Mouse (Mus musculus): ENCODE measurements around the gene Crybb2. TPM values are rescaled to one million over a fixed set of nuclear protein-coding genes. Genes with fewer than 3 reads are reported as not detected.
"Not testable (repeated sequence)": the region's sequence is repeated elsewhere in the genome, so short reads cannot be mapped to it uniquely, and the experiment has no call there.

Crybb2 gene
- polyA plus RNA-seq (2011; ENCODE audit: insufficient read length, low read depth, missing spikeins): not detected in 2 replicates

- H3K27ac ChIP-seq (ENCODE audit: insufficient read depth, low read length): no peak within 1 kb of the TSS
- TF ChIP-seq POLR2A (IDR thresholded peaks at IDR 0.05; ENCODE audit: low read depth, low read length) (no peak), CTCF (IDR thresholded peaks at IDR 0.05; ENCODE audit: borderline replicate concordance, insufficient read depth, low read length) (no peak)
- H3K4me3 ChIP-seq (ENCODE audit: insufficient read depth, low read length): no peak within 1 kb of the TSS
- H3K4me1 ChIP-seq (ENCODE audit: control insufficient read depth, insufficient read depth, low read length): no peaks in the 10 kb centered on the region
These were observed at the start of gene Crybb2 for GRCm38 (mm10) chr5:113070017-113070416. Gene Crybb2, minus strand, starts transcription at chr5:113070117.

GRCm38 (mm10) chr5:113119291-113119690 lies 49.4 kb upstream of the Crybb2 start:
- TF ChIP-seq POLR2A (IDR thresholded peaks at IDR 0.05; ENCODE audit: low read depth, low read length) (no peak), CTCF (IDR thresholded peaks at IDR 0.05; ENCODE audit: borderline replicate concordance, insufficient read depth, low read length) (no peak)
- Histone ChIP-seq H3K27ac (ENCODE audit: insufficient read depth, low read length) (no peak overlapping the region), H3K4me3 (ENCODE audit: insufficient read depth, low read length) (no peak overlapping the region), H3K4me1 (ENCODE audit: control insufficient read depth, insufficient read depth, low read length) (peaks cover 2% of the 10 kb centered on the region; the same call in 1 of the 2 replicates)

DNA sequence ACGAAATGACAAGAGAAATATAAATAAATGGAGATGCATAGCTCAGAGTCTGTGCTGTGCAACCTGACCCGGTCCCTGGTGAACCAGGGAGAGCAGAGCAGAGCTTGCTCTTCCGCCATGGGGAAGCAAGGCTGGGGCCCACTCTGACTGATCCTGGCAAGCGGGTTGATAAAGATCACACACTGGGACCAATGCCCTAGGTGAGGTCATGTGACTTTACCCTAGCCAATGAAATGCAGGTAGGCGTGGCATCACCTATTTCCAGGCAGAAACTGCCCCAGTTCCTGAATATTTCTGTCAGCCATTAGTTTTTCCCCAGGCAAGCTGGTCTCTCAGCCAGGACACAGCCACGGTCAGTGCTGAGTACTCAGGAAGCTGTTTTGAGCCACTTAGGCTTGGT lies 48.8 kb upstream of the Crybb2 start:
- Histone ChIP-seq H3K4me3 (ENCODE audit: insufficient read depth, low read length) (no peak overlapping the region), H3K27ac (ENCODE audit: insufficient read depth, low read length) (no peak overlapping the region), H3K4me1 (ENCODE audit: control insufficient read depth, insufficient read depth, low read length) (peaks cover 2% of the 10 kb centered on the region; the same call in 1 of the 2 replicates)
- TF ChIP-seq CTCF (IDR thresholded peaks at IDR 0.05; ENCODE audit: borderline replicate concordance, insufficient read depth, low read length) (no peak), POLR2A (IDR thresholded peaks at IDR 0.05; ENCODE audit: low read depth, low read length) (no peak)

DNA sequence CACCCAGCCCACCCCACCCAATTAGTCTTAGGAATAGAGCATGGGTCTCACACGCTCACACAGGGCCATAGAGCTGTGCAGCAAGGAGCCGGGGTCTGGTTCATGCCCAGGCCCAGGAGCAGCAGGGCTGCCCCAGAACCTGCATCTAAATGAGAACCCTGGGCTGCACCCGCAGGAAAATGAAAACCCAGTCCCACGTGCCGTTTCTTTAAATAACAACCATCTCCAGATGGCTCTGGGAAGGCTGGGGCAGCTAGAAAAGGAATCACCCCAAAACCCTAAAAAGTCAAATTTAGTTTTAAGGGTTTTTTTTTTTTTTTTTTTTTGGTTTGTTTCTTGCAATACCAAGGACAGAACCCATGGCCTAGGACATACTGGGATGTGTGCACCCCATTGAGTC lies 47.4 kb upstream of the Crybb2 start:
- TF ChIP-seq CTCF (IDR thresholded peaks at IDR 0.05; ENCODE audit: borderline replicate concordance, insufficient read depth, low read length) (no peak), POLR2A (IDR thresholded peaks at IDR 0.05; ENCODE audit: low read depth, low read length) (no peak)
- H3K27ac ChIP-seq (ENCODE audit: insufficient read depth, low read length): no peak overlapping the region
- H3K4me3 ChIP-seq (ENCODE audit: insufficient read depth, low read length): no peak overlapping the region
- no peaks in the 10 kb centered on the region; the same call in 1 of the 2 replicates for H3K4me1 ChIP-seq (ENCODE audit: control insufficient read depth, insufficient read depth, low read length)

- no peak overlapping the region for H3K27ac ChIP-seq (ENCODE audit: insufficient read depth, low read length)
- H3K4me3 ChIP-seq (ENCODE audit: insufficient read depth, low read length): no peak overlapping the region
- TF ChIP-seq CTCF (IDR thresholded peaks at IDR 0.05; ENCODE audit: borderline replicate concordance, insufficient read depth, low read length) (no peak), POLR2A (IDR thresholded peaks at IDR 0.05; ENCODE audit: low read depth, low read length) (no peak)
- no peaks in the 10 kb centered on the region; the same call in 1 of the 2 replicates for H3K4me1 ChIP-seq (ENCODE audit: control insufficient read depth, insufficient read depth, low read length)
These were observed 46.0 kb upstream of the Crybb2 start for GRCm38 (mm10) chr5:113115896-113116295.

DNA sequence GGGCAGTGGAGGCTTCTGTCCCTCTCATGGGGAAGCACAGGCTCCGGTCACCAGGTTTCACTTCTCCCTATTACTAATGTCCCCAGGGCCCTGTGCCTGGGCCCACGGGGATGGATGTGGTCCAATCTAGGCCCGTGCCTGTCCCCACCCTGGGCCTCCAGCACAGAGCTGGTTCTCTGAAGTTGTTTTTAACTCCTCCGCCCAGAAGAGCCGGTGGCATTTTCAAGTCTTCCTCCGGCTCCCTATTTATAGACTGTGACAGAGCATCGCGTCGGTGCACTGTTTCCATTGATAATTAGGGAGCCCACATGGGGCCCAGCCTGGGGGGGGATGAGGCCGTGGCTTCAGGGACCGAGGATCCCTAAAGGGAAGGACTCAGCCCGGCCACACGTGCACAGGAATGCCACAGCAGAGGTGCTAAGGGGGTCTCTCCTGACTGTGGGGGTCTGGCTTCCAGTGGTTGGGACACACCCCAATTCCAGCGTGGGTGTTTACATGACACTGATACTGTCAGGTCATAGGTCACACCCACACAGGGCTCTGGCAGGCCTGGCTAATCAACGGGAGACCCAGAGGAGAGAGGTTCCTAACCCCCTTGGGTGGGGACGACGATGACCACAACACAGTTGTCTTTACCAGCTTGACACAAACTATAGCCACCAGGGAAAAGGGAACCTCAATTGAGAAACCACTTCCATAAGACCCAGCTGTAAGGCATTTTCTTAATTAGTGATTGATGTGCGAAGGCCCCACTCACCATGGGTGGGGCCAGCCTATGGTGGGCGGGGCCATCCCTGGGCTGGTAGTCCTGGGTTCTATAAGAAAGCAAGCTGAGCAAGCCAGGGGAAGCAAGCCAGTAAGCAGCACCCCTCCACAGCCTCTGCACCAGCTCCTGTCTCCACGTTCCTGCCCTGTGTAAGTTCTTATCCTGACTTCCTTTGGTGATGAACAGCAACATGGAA lies 44.6 kb upstream of the Crybb2 start:
- Histone ChIP-seq H3K4me1 (ENCODE audit: control insufficient read depth, insufficient read depth, low read length) (no peaks in the 10 kb centered on the region; the same call in 1 of the 2 replicates), H3K27ac (ENCODE audit: insufficient read depth, low read length) (no peak overlapping the region), H3K4me3 (ENCODE audit: insufficient read depth, low read length) (no peak overlapping the region)
- TF ChIP-seq CTCF (IDR thresholded peaks at IDR 0.05; ENCODE audit: borderline replicate concordance, insufficient read depth, low read length): no peak
- no peak for TF ChIP-seq POLR2A (IDR thresholded peaks at IDR 0.05; ENCODE audit: low read depth, low read length)

GRCm38 (mm10) chr5:113113120-113113519 lies 43.2 kb upstream of the Crybb2 start:
- Histone ChIP-seq H3K4me1 (ENCODE audit: control insufficient read depth, insufficient read depth, low read length) (no peaks in the 10 kb centered on the region; the same call in 1 of the 2 replicates), H3K4me3 (ENCODE audit: insufficient read depth, low read length) (no peak overlapping the region), H3K27ac (ENCODE audit: insufficient read depth, low read length) (no peak overlapping the region)
- no peak for TF ChIP-seq POLR2A (IDR thresholded peaks at IDR 0.05; ENCODE audit: low read depth, low read length)

DNA sequence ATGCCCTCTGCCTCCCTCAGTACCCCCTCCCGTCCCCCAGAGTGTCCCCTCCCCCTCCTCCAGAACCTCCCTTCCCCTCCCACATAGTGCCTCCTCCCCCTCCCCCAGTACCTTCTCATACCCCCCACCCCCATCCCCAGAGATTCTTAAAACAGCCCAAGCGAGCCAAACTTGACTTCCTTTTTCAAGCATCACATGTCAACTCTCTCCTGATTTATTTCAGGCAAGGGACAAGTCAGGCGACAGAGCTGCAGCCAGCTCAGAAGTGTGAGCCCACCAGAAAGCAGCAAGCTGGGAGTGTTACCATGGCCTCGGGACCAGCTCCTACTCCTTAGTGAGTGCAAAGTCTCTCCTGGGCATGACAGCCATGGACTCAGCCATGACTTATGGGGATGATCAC lies 41.4 kb upstream of the Crybb2 start:
- TF ChIP-seq CTCF (IDR thresholded peaks at IDR 0.05; ENCODE audit: borderline replicate concordance, insufficient read depth, low read length) (no peak), POLR2A (IDR thresholded peaks at IDR 0.05; ENCODE audit: low read depth, low read length) (no peak)
- Histone ChIP-seq H3K27ac (ENCODE audit: insufficient read depth, low read length) (no peak overlapping the region), H3K4me3 (ENCODE audit: insufficient read depth, low read length) (no peak overlapping the region), H3K4me1 (ENCODE audit: control insufficient read depth, insufficient read depth, low read length) (peaks cover 3% of the 10 kb centered on the region)

- H3K4me1 ChIP-seq (ENCODE audit: control insufficient read depth, insufficient read depth, low read length): peaks cover 3% of the 10 kb centered on the region
- H3K4me3 ChIP-seq (ENCODE audit: insufficient read depth, low read length): no peak overlapping the region
- TF ChIP-seq POLR2A (IDR thresholded peaks at IDR 0.05; ENCODE audit: low read depth, low read length) (no peak), CTCF (IDR thresholded peaks at IDR 0.05; ENCODE audit: borderline replicate concordance, insufficient read depth, low read length) (no peak)
- H3K27ac ChIP-seq (ENCODE audit: insufficient read depth, low read length): no peak overlapping the region
These were observed 41.0 kb upstream of the Crybb2 start for GRCm38 (mm10) chr5:113110929-113111328.

DNA sequence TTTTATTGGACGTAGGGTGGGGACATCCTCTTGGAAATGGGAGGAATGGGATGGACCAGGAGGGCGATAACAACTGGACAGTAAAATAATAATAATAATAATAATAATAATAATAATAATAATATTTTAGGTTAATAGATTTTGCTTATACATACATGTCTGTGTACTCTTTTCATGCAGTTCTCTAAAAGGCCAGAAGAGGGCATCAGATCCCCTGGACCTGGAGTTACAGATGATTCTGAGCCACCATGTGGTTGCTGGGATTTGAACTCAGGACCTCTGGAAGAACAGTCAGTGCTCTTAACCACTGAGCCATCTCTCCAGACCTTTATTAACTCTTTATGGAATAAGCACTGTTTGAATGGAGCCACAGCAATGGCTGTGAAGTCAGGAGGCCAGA lies 39.7 kb upstream of the Crybb2 start:
- H3K4me3 ChIP-seq (ENCODE audit: insufficient read depth, low read length); H3K4me1 ChIP-seq (ENCODE audit: control insufficient read depth, insufficient read depth, low read length); H3K27ac ChIP-seq (ENCODE audit: insufficient read depth, low read length): not testable (repeated sequence)

Measured in embryonic fibroblast, embryonic 13.5 days (primary cell).